In genomic region chr17:28374494-28374893, GRCm38 (mm10) we compare ENCODE assay signal across 13 mouse cellular contexts. TPM values are rescaled to one million over a fixed set of nuclear protein-coding genes. Genes with fewer than 3 reads are reported as not detected.
DNase-seq lines count a peak whose midpoint lies in the region; ATAC-seq and TF ChIP-seq lines count a peak whose summit lies in the region.
"Had no signal": no experiment of that assay in that cellular context is flagged by ENCODE, and none has a peak within 500 bp of the region (broad histone marks: within the 10 kb centered on the region; RNA-seq: fewer than 3 reads in every experiment).

No protein-coding gene starts in this region.

- intact Hi-C loops in heart, postnatal 25 days (cut with DNase I), result no loop called here

- no peaks in the 10 kb centered on the region for H3K9me3 ChIP-seq in heart, embryonic 10.5 days
- H3K9me3 ChIP-seq in liver, embryonic 15.5 days (replicated peaks), result no peaks in the 10 kb centered on the region
- no peaks in the 10 kb centered on the region for H3K9me3 ChIP-seq in liver, postnatal 0 days (ENCODE audit: low read length)
- H3K9me3 ChIP-seq in embryonic facial prominence, embryonic 10.5 days, result no peaks in the 10 kb centered on the region

- no peak for TF ChIP-seq CTCF in liver, postnatal 0 days (IDR thresholded peaks at IDR 0.05; ENCODE audit: low read depth)

- H3K4me3 ChIP-seq in heart, embryonic 10.5 days, result peak overlapping the region; percentile 12; the same call in 1 of the 2 replicates
- no peak overlapping the region for H3K4me3 ChIP-seq in liver, embryonic 15.5 days (replicated peaks)
- no peak overlapping the region for H3K4me3 ChIP-seq in liver, postnatal 0 days (ENCODE audit: low read depth, low read length)
- peak overlapping the region; percentile 31; the same call in 1 of the 2 replicates for H3K4me3 ChIP-seq in embryonic facial prominence, embryonic 10.5 days
- H3K4me3 ChIP-seq: myocyte had no signal

- peaks cover 49% of the 10 kb centered on the region for H3K27me3 ChIP-seq in heart, embryonic 10.5 days (ENCODE audit: insufficient read depth, poor library complexity, severe bottlenecking)
- peaks cover 44% of the 10 kb centered on the region for H3K27me3 ChIP-seq in liver, embryonic 15.5 days
- peaks cover 21% of the 10 kb centered on the region for H3K27me3 ChIP-seq in liver, postnatal 0 days (ENCODE audit: insufficient read depth, low read length)
- peaks cover 43% of the 10 kb centered on the region for H3K27me3 ChIP-seq in embryonic facial prominence, embryonic 10.5 days (replicated peaks; ENCODE audit: low read depth, poor library complexity, severe bottlenecking)
- H3K27me3 ChIP-seq: Patski had no signal

- no peak for ATAC-seq in liver, embryonic 15.5 days (ENCODE audit: insufficient read depth)
- no peak for ATAC-seq in liver, postnatal 0 days
- ATAC-seq: Patski had no signal

- H3K4me2 ChIP-seq in liver, embryonic 15.5 days, result peak overlapping the region; percentile 7; the same call in 1 of the 2 replicates
- no peak overlapping the region for H3K4me2 ChIP-seq in liver, postnatal 0 days (ENCODE audit: low read depth, low read length)

- no peak for DNase-seq in heart, embryonic 10.5 days (ENCODE audit: low spot score)
- DNase-seq in heart, postnatal 25 days (ENCODE audit: low spot score), result no peak
- DNase-seq in liver, postnatal 0 days, result no peak
- no peak for DNase-seq in embryonic facial prominence, embryonic 10.5 days (ENCODE audit: low spot score)
- peak; percentile 91 for DNase-seq in thymus, postnatal 0 days (ENCODE audit: low spot score)
- no peak for DNase-seq in frontal cortex, postnatal 36 days (ENCODE audit: low spot score in 2 of 2)
- DNase-seq in adrenal gland, adult 8-10 months, result no peak
- DNase-seq: cerebellum, adult 11-12 months had no signal

- peaks cover 14% of the 10 kb centered on the region for H3K4me1 ChIP-seq in heart, embryonic 10.5 days
- peaks cover 12% of the 10 kb centered on the region for H3K4me1 ChIP-seq in liver, embryonic 15.5 days (replicated peaks)
- no peaks in the 10 kb centered on the region for H3K4me1 ChIP-seq in liver, postnatal 0 days (ENCODE audit: insufficient read depth)
- peaks cover 29% of the 10 kb centered on the region for H3K4me1 ChIP-seq in embryonic facial prominence, embryonic 10.5 days

- H3K27ac ChIP-seq in heart, embryonic 10.5 days, result no peak overlapping the region
- H3K27ac ChIP-seq in liver, embryonic 15.5 days (replicated peaks), result no peak overlapping the region
- no peak overlapping the region for H3K27ac ChIP-seq in liver, postnatal 0 days (ENCODE audit: low read depth)
- no peak overlapping the region for H3K27ac ChIP-seq in embryonic facial prominence, embryonic 10.5 days (replicated peaks)

- H3K36me3 ChIP-seq in heart, embryonic 10.5 days, result no peaks in the 10 kb centered on the region
- H3K36me3 ChIP-seq in liver, embryonic 15.5 days (replicated peaks), result no peaks in the 10 kb centered on the region
- H3K36me3 ChIP-seq in liver, postnatal 0 days (replicated peaks; ENCODE audit: insufficient read depth, low read length), result no peaks in the 10 kb centered on the region
- H3K36me3 ChIP-seq in embryonic facial prominence, embryonic 10.5 days (replicated peaks), result no peaks in the 10 kb centered on the region

- no peak overlapping the region for H3K9ac ChIP-seq in liver, embryonic 15.5 days
- no peak overlapping the region for H3K9ac ChIP-seq in liver, postnatal 0 days (replicated peaks)

- WGBS in heart, embryonic 10.5 days, result 16% methylated on average over 16 of the region's 16 CpGs
- 12% methylated on average over 16 of the region's 16 CpGs for WGBS in liver, embryonic 15.5 days (ENCODE audit: insufficient replicate concordance)
- 9% methylated on average over 15 of the region's 16 CpGs for WGBS in liver, postnatal 0 days (ENCODE audit: insufficient replicate concordance)
- WGBS in embryonic facial prominence, embryonic 10.5 days, result 18% methylated on average over 16 of the region's 16 CpGs

- TF ChIP-seq EP300 in liver, postnatal 0 days (IDR thresholded peaks at IDR 0.05; ENCODE audit: low read depth), result no peak

RNA-seq across cellular contexts. Expression of gene Tulp1, which starts 9.5 kb away (rescaled TPM):
- polyA plus RNA-seq in heart, embryonic 10.5 days (2016; fragmentation: Nextera tagmentation; extraction: Ambion mirVana), result 5.0 and 5.7 TPM in 2 replicates
- total RNA-seq in heart, postnatal 25 days (2021), result under 1 TPM in 1 of 2 experiments, not detected in 1; 0.34 TPM
- 0.10 and 0.14 TPM in 2 replicates for polyA plus RNA-seq in liver, embryonic 15.5 days (2015; fragmentation: Nextera tagmentation; extraction: Ambion mirVana)
- polyA plus RNA-seq in liver, postnatal 0 days (2015; fragmentation: Nextera tagmentation; extraction: Ambion mirVana), result 0.18 and 0.33 TPM in 2 replicates
- 3.4 and 4.9 TPM in 2 replicates for polyA plus RNA-seq in embryonic facial prominence, embryonic 10.5 days (2016; fragmentation: Nextera tagmentation; extraction: Ambion mirVana)
- polyA plus RNA-seq in thymus, postnatal 0 days (2015; fragmentation: Nextera tagmentation; extraction: Ambion mirVana), result 0.54 and 0.56 TPM in 2 replicates
- total RNA-seq in adrenal gland, adult 8-10 months (2022), result under 1 TPM in 2 of 4 experiments, not detected in 2; 0.16 to 0.49 TPM
- total RNA-seq: adrenal gland, postnatal 14 days; left cerebral cortex, adult 18-20 months had no signal
- polyA plus RNA-seq: myocyte, Patski had no signal

RNA-seq across cellular contexts. Expression of gene Tead3, which starts 23.9 kb away (rescaled TPM):
- polyA plus RNA-seq in heart, embryonic 10.5 days (2016; fragmentation: Nextera tagmentation; extraction: Ambion mirVana), result 6.3 and 6.5 TPM in 2 replicates
- 10 to 100 TPM; 12.2 to 14.4 TPM for total RNA-seq in heart, postnatal 25 days (2021)
- polyA plus RNA-seq in liver, embryonic 15.5 days (2015; fragmentation: Nextera tagmentation; extraction: Ambion mirVana), result 0.60 and 0.69 TPM in 2 replicates
- polyA plus RNA-seq in liver, postnatal 0 days (2015; fragmentation: Nextera tagmentation; extraction: Ambion mirVana), result 0.79 and 1.2 TPM in 2 replicates
- polyA plus RNA-seq in embryonic facial prominence, embryonic 10.5 days (2016; fragmentation: Nextera tagmentation; extraction: Ambion mirVana), result 8.4 and 9.2 TPM in 2 replicates
- polyA plus RNA-seq in thymus, postnatal 0 days (2015; fragmentation: Nextera tagmentation; extraction: Ambion mirVana), result 2.1 and 2.2 TPM in 2 replicates
- 10 to 100 TPM in 3 of 4 experiments, 1 to 10 TPM in 1; 8.5 to 21.1 (median 13.3) TPM for total RNA-seq in adrenal gland, adult 8-10 months (2022)

RNA-seq across cellular contexts. Expression of gene Rpl10a, which starts 46.2 kb away (rescaled TPM):
- polyA plus RNA-seq in heart, embryonic 10.5 days (2016; fragmentation: Nextera tagmentation; extraction: Ambion mirVana), result 345 and 365 TPM in 2 replicates
- total RNA-seq in heart, postnatal 25 days (2021), result 100 to 1,000 TPM; 359 to 375 TPM
- 280 and 313 TPM in 2 replicates for polyA plus RNA-seq in liver, embryonic 15.5 days (2015; fragmentation: Nextera tagmentation; extraction: Ambion mirVana)
- polyA plus RNA-seq in liver, postnatal 0 days (2015; fragmentation: Nextera tagmentation; extraction: Ambion mirVana), result 296 and 311 TPM in 2 replicates
- polyA plus RNA-seq in embryonic facial prominence, embryonic 10.5 days (2016; fragmentation: Nextera tagmentation; extraction: Ambion mirVana), result 539 and 546 TPM in 2 replicates
- polyA plus RNA-seq in thymus, postnatal 0 days (2015; fragmentation: Nextera tagmentation; extraction: Ambion mirVana), result 790 and 815 TPM in 2 replicates
- total RNA-seq in adrenal gland, adult 8-10 months (2022), result 100 to 1,000 TPM; 742 to 804 (median 775) TPM

Comparison
In these comparisons a context has a peak if more than half of its experiments do, and no peak if none do; other contexts are left out.
1. H3K4me3 ChIP-seq: peak in heart, embryonic 10.5 days (single experiment) and embryonic facial prominence, embryonic 10.5 days (single experiment); none in liver, embryonic 15.5 days (single experiment) and liver, postnatal 0 days (single experiment).